Mouse (Mus musculus) mesoderm, embryonic 11.5 days (tissue): ENCODE measurements at regions not wholly inside any gene's neighbourhood (a gene's known extent, or its start where the extent isn't known, plus 50 kb on each side); places are given as distances from the start of the nearest gene placed in this dataset.

Source experiments
- DNase-seq: peaks from one replicate; pipeline ENCODE4 v3.0.0-alpha.2; 2012; ENCODE audit warnings: low read depth, low spot score

DNA sequence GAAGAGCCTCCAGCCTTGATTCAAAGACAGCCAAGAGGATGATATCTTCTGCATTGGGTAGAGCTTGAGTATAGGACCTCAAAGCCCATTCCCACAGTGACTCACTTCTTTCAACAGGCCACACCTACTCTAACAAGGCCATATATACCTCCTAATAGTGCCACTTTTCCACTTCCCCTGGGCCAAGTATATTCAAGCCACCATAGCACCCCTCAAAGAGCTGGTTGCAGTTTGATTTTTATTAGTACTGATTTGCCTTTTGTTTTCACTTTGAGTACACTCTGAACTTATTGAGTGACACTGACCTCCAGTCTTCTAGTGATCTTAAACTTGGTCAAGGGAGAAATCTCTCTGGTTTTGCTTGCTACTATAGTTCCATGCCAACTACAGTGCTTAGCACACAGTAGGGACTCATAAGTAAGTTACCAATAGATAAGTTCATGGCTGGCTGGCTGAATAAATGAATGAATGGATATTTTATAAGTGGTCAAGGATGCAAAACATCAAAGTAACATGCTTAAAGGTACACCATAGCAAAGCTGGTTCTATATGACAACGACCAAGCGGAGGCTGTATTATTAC, 64.5 kb upstream of the Lmo2 start:
- DNase-seq: no peak

DNA sequence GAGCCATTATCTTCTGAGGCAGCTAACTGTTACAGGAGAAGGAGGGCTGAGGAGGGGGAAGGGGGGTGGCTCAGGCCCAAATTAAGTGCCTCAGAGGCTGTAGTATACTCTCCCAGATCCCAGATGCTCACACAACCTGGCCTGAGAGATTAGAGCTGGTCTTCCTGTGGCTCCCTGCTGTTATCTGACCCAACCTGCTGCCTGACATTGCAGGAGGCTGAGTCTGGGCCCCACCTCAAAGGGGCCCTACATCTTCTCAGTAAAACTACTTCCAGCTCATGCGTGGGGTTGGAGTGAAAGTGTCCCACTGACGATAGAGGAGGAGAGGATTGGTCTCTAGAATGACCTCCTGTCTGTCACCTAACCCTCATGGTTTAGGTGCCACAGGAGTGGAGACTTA, 64.0 kb upstream of the Lmo2 start:
- DNase-seq: no peak

DNA sequence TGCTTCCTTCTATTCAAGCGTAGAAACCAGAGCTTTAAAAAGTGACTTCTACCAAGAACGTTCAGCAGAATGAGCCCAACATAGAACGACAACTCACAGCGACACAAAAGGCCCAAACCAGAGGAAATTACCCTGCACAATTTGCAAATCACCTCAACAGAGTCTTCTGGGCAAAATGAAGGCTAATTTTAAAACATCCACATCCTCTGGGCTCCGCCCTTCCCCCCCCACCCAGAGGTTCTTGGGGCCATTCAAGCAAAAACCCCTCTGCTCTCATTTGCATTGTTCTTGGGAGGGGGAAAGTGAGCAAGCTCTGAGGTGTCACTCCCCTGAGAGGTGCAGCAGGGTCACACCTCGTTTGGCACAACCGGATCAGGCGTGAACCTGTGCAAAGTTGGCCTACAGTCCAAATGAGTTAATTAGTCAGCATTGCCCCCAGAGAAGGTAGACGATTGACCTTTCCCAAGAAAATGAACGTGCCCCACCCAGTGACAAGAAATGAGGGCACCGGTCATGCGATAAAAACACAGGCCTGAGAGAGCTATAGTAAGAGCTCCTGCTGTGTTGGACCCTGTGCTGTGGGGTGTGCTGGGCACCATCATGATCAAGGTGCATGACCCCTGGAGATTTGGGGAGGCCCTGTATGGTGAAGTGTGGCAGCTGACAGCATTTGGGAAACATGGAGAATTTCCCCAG, 62.7 kb upstream of the Lmo2 start:
- no peak for DNase-seq

GRCm38 (mm10) chr2:103896160-103896559, 61.6 kb upstream of the Lmo2 start:
- DNase-seq: no peak

DNA sequence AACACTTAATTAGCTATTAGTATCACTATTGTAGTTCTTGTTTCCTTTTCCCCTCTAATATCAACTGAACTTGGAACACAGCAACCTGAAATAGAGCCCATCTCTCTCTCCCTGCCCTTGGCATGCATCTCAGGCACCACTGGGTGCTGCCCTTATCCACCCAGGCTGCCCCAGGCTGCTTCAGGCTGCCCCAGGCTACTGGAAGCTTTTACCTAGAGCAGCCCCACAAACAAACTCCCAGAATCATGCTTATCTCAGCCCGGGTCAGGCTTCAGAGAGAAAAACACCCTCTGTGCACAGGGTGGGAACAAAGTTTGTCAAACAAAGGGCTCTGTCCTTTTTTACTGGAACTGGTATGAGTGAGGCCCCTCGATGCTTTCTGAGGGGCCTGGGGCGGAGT, 61.0 kb upstream of the Lmo2 start:
- DNase-seq: no peak

GRCm38 (mm10) chr2:103899713-103900112, 58.1 kb upstream of the Lmo2 start:
- no peak for DNase-seq

GRCm38 (mm10) chr2:103900384-103900783, 57.4 kb upstream of the Lmo2 start:
- DNase-seq: no peak

GRCm38 (mm10) chr2:103901457-103901856, 56.3 kb upstream of the Lmo2 start:
- DNase-seq: no peak

DNA sequence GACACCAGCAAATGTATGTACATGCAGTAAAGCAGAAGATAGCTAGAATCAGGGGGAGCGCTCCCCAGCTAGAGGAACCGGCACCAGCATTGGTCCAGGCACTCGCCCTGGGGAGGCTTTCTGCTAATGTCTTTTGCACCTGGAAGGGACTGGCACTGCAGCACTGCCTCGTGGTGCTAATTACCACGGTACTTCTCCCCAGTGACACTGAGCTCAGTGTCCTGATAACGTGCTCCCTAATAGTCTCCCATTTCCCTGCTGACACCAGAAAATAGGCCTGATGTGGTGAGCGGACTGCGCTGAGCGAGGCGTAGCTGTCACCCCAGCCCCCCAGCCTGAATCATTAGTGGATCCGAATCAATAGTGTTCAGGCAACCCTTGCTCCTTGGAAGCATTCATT, 55.0 kb upstream of the Lmo2 start:
- no peak for DNase-seq

GRCm38 (mm10) chr2:103905681-103906080, 52.1 kb upstream of the Lmo2 start:
- no peak for DNase-seq

GRCm38 (mm10) chr2:103906581-103907184, 51.1 kb upstream of the Lmo2 start:
- DNase-seq: no peak
